Mouse (Mus musculus): Measurements from ENCODE around the gene Polr3h.
A peak's percentile ranks its signal among the peaks of the same experiment; 100 is the strongest.

The Polr3h gene

DNA sequence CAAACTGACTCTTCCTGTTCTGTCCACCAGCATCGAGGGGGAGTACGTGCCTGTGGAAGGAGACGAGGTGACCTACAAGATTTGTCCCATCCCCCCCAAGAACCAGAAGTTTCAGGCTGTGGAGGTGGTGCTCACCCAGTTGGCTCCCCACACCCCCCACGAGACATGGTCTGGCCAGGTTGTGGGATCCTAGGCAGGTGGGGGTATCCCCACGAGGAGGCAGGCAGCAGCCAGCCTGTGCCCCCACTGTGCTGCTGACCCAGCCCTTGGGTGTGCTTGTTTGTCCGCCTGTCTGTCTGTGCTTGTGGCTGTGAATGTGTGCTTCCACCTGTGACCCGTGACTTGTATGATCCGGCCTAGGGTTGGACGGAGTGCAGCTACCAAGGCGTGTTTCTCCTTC lies 23.0 kb upstream of the Polr3h start:
- no peak for DNase-seq

DNA sequence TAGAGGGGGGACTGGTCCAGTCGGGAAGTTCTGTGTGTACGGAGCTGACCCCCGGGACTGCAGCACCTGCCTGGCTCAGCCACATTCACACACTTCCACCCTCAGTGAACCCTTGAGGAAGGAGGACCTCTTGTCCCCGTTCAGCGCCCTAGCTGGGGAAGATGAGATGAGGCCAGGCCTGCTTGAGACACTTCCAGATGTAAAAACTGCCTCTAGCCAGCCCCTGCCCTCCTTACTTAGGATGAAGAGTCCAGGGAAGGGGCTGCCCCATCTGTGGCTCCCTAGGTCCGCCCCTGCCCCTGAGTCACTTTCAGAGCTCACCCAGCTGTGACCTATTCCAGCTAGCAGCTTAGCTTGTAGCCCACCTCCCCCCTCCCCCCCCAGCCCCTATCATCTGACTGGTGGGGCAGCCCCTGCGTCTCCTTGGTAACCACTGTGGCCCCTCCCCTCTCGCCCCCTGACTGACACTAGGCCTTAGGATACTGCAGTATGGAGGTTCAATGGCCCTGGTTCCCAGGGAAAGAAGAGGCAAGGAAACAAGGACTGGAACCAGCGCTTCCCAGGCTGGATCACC lies 17.2 kb upstream of the Polr3h start:
- no peak for DNase-seq

DNA sequence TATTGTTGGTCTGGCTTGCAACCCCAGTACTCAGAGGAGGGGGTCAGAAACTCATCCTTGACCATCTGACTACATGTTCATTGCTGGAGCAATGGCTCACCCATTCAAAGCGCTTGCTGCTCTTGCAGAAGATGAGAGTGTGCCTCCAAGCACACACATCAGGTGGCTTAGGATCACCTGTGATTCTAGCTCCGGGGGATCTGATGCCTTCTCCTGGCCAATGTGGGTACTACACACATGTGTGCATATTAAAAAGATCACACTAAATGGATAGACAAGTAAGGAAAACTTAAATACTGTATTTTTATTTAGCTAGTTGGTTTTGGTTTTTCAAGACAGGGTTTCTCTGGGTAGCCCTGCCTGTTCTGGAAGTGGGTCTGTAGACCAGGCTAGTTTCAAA lies 15.0 kb upstream of the Polr3h start:
- DNase-seq: no peak

DNA sequence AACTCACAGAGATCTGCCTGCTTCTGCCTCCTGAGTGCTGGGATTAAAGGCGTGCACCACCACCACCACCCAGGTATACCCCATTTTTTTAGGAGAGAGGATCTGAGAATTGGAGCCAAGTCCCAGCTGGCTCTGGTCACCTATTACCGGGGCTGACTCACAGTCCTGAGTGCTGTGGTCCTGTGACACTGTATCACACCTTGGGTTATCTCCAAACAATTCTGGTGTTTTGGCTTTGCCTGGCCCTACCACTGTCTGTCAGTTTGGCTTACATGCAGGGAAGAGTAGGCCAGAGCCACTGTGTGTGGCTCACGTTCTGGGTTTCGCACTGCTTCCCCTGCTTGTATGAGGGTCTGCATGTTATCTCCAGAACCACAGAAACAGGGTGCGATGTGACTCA lies 14.2 kb upstream of the Polr3h start:
- no peak for DNase-seq

DNA sequence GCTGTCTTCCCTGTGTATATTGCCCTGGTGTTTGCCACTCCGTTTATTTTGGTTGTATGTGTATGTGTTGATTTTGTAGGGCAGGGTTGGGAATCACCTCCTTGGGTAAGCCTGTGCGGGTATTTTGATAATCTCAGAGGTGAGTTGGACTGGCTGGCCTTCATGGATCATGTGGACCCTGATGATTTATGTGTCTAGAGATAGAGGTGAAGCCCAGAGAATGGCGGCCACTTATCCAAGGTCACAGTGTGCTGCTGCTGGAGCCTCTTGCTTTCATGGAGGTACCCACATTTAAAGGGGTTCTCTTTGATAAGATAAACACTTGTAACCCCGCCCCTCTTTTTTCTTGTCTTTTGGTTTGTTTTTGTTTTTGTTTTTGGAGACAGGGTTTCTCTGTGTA lies 13.7 kb upstream of the Polr3h start:
- DNase-seq: no peak

DNA sequence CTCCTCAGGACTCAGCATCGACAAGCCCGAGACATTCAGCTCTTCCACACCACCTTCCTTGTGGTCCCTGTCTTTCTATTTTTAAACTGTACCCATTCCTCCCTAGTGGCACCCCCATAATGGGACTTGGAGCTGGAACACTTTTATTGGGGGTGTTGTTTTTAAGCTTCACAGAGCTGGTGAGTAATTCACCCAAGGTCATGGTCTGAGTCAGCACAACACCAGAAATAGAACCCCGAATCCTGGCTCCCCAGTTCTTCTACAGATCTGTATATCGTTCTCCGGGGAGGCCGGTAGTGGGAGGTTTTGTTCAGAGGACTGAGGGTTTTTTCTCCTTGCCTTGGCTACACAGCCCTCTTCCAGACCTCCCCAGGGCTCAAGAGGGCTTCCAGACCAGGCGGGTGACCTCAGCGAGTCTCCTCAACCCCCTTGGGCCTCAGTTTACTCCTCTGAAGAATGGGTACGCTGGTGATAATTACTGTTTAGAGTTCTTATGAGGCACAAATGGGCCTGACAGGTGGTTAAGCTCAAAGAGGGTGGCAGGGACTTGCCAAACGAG lies 13.2 kb upstream of the Polr3h start:
- DNase-seq: no peak

DNA sequence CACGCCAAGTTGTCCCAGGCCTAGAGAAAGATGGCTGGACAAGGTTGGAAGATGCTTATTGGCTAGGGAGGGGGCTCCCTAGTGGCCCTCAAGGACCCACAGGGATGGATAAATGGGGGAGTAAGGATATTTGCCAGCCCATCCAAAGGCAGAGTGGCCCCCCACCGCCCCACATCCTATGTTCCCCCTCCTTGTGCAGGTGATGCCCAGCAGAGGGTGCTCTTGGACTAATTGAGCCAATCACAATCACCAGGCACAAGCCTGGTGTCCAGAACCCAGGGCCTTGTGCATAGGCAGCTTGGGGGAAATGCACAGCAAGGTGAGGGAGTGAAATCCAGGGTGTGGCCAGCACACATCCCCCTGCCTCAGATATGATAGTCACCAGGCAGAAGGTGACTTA lies 12.2 kb upstream of the Polr3h start:
- peak; percentile 55 for DNase-seq

DNA sequence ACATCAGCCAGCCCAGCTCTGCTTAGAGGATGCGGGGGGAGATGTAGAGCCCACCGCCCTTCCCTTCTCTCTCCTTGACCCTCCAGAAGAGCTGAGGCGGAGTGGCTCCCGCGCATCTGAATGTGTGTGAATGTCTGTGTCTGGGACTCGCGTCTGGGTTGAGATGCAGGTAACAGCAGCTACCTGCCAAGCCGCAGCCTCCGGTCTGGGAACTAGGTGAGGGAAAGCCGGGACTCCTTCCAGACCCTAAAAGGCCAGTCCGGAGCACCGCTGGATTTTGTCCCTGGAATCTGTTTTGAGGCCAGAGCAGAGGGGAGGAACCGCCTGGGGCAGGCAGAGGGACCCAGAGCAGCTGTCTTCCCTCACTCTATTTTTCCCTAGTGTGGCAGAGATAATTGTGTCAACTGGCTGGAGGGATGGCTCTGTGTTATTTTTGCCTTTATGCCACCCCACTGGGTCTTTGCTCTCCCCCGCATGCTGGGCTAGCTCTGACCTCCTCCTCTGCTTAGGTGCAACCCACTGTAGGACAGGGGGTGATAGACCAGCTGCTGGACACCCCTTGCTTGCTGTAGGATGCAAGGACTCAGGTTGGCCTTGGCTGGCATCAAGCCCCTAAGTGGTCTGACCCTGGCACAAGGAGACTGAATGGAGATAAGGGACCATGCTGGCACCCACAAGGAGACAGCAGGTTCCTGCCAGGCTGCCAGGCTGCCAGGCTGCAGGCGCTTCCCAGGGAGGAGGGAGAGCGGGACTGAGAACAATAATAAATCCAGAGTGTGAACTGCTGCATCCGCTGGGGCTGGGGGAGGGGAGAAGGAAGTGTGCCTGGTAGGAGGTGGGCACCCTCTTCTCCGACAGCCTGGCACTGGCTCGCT lies 11.3 kb upstream of the Polr3h start:
- no peak for DNase-seq

DNA sequence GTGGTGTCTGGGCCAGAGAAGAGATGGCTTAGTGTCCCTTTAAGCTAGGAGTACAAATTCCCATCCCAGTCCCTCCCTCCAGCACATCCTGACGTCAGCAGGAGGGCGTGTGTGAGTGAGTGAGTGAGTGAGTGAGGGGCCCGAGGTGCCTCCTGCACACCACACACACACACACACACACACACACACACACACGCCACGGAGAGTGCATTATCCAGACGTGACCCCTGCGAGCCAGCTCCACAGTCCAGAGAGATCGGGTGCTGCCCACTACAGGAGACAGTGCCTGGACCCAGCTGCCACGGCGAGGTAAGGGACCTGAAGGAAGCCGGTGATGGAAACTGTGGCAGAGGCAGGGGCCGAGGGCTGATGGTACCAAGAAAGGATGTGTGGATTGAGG lies 10.6 kb upstream of the Polr3h start, which contains the start of gene Csdc2:
Gene Csdc2 (plus strand): TSS at position 81 of the 400 bp plus-strand sequence.
- DNase-seq: peak; percentile 52

DNA sequence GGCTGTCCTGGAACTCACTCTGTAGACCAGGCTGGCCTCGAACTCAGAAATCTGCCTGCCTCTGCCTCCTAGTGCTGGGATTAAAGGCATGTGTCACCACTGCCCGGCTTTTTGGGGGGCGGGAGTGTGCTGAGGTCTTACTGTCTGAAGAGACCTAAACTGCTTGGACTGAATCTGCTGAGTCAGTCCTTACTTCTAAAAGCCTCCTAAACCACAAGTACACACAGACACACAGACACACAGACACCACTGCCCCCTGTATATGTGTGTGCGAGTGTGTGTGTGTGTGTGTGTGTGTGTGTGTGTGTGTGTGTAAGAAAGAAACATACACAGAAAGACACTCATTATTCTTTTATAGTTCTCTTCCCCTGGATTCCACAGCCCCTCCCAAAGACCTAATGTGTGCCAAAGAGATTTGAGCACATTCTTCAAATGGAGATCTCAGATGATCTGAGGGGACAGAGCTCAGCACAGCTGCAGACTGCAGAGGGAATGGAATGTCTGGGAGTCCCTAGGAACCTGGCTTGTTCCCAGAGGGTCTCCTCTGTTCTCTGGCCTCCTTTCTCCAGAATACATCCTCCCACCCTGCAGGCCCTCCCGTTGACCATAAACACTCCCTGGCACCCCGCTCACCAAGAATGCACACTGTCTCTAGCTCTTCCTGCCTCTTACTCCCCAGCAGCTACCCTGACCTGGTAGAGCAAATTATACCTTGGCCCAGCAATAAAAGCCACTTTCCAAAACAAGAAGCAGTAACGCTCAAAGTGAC lies 10.0 kb upstream of the Polr3h start:
- DNase-seq: no peak

DNA sequence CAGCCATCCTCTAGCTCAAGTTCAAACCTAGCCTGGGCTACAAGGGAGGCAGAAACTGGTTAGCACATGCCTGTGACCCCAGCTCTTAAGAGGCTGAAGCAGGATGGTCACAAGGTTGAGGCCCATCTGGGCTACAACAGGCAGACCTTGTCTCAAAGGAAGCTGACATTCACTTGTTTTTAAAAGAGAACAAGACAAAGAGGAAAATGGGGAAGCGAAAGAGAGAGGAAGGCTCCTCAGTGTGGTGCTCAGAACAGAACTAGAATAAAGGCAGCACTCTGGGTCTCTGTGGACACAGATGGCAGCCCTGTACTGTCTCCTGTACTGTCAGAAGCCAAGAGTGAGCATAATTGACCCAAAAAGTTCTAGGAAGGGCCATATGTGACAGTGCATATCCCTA lies 7.9 kb upstream of the Polr3h start:
- peak; percentile 15 for DNase-seq

DNA sequence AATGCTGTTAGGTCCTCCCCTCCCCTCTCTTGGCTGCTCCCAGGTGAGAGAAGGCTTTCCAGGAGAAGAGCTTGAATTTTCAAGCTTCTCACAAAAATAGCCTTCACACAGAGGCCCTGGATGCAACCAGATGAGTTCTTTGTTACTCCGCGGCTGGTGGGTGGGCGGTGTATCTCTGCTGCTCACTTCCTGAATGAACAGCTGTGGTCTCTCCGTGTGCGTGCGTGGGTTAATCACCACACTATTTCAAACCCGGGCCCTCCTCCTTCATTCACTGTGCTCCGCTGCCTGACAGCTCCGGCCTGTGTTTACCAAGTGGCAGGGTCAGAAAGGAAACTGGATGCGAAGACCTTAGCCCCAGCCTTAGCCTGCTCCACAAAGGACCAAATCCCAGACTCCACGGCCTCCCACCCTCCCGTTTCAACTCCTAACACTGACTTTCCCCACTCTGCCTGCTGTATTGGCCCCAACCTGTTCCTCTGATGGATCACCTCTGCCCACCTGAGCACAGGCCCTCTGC lies 7.0 kb upstream of the Polr3h start:
- DNase-seq: peak; percentile 32

DNA sequence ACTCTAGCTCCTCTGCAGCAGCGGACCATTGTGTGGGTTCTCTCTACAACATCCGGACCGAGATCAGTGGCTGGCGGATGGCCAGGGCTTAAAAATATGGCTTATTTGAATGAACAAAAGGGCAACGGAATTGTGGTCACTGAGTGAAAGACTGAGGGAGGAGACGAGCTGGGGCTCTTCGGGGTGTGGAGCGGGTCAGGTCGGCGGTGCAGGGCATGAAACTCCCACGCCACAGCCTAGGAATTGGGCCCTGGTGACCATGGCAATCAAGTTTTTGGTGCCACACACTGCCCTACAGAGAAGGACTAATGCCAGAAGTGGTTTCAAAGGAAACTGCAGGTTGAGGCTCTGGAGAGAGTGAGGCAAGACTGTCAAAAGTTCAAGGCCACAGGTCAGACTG lies 2.2 kb upstream of the Polr3h start:
- DNase-seq: peak; percentile 68

DNA sequence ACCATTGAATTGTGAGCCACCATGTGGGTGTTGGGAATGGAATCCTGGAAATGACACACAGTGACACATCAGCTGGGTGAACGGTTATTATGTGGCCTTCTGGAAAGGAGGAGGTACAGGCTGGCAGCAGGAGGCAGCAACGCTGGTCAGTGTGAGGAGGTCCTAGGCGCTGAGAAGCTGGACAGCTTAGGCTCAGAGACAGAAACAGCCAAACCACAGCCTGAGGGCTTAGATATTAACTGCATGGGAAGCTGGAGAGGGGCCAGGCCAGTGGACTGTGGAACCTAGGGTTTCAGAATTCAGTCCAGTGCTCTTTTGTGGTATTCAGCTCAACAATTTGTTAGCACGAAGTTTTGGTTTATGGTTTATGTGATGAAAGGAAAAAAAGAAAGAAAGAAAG lies 1.7 kb upstream of the Polr3h start:
- no peak for DNase-seq

DNA sequence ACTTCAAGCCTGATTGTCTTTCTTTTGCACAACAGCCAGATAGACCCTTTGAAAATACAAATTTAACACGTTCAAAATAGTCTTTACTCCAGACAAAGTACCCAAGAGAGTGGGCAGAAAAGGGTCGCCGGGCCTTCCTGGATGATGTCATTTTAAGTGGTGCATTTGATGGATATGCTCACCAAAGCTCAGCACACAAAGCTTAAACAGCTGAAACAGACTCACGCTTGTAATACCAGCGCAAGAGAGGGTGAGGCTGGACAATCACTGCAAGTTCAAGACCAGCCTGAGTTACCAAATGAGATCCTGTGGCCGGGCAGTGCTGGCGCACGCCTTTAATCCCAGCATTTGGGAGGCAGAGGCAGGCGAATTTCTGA lies 394 bp upstream of the Polr3h start:
- DNase-seq: no peak

DNA sequence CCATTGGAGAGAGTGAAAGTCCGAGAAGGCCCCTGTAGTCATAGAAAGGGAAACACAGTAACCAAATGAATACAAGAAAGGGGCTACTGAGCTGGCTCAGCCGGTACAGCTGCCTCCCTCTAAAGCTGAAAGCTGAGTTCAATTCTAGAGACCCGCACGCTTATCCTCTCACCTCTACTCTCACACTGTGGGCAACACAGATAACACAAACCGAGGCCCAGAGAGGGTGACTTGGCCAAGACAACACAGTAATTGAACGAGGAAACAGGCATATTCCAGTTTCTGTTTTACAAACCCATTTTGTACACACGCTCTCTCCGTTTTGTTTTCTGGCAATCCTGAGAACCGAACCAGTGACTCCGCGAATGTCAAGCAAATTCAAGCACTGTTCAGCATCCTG lies 1.1 kb downstream of the Polr3h start:
- DNase-seq: no peak

DNA sequence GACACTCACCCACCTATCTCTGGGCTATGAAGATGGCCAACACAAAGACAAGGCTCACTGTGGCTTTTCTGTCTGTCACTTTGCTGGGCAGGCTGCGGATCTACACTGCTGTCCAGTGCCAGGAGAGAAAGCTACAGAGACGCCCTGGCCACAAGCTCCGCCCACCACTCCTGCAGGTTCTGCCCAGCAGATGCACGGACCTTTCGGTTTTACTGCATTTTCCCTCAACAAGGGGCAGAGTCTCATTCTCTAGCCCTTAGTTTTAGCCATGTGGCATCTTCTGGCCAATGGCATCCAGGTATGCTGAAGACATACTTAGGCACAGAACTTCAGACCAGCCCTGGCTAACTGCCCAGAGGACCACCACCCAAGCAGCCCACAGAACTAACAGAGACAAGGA lies 4.8 kb downstream of the Polr3h start:
- peak; percentile 25 for DNase-seq

DNA sequence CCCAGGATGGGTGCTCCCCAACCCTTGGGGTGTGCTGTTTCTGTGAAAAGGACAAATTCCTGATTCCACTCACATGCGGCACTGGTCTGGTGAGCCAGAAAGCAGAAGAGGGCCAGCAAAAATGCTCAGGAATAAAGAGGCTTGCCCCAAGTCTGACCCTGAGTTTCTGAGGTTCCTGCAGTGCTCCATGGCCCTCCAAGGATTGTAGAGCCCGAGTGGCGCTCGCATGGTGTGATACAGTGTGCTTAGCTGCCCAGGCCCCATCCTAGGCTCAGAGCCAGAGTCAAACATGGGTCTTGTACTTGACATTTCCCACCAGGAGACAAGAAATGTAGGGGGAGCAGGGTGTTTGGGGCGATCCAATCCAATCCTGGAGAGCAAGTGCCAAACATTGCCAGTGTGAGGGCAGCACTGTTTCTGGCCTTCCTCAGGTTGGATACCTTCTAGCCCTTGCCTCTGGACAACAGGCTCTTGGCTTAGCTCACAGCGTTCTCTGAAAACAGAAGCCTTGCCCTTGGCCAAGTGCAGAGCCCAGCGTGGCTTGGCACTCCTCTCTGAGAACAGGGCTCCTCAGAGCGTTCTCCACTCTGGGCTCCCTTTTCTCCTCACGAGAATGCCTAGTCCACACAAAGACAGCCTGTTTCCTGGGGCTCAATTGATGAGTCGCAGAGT lies 5.4 kb downstream of the Polr3h start:
- no peak for DNase-seq

DNA sequence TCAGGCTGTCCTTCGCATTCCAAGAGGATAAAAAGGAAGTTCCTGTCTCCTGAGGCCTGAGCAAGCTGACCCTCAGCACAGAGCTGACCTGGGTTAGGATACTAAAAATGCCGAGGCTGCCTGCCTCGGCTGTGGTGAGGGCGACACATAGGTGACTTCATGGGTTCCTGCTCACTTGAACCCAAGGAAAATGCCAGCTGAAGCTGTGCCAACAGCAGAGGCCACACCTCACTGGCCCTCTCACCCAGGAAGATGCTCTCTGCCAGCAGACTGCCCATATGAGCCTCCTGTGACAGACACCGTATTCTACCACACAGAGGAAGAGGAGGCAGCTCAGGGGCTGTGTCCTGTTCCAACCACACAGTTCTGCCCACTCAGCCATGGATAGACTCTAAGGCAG lies 7.0 kb downstream of the Polr3h start:
- no peak for DNase-seq

DNA sequence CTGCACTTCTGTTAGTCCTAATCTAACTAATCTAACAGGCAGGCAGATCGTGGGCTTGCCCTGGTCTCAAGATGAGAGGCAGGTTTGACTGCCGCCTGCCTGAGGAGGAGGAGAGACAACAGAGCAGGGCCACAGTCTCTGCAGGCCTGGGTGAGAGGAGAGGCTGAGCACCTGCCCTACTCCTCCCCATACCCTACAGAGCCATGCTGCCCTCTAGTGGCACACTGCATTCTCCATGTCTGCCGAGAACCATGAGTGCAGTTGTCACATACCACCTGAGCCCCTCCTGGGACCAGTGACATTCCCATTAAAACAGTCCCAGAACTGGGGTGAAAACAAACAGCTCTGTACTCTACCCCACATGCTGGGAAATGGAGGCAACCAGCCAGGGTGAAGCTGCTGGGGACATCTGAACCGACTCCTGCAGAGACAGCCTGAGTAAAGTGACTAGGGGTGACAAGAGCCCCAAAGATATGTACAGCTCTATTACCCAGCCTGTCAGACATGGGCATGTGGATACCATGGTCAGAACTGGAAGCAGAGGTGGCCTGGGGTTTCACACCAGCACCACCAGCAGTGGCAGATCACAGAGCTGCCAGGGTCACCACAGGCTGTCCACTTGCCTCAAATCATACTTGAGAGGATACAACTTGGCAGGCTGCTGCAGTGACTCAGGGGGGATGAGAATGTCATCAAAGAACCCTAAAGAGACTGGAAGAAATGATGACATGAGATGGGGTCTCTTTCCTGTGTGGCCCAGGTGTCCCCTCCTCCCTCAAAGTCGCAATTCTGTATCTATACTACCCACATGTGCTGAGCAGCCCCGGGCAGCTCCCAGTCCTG lies 8.2 kb downstream of the Polr3h start:
- DNase-seq: peak; percentile 84

DNA sequence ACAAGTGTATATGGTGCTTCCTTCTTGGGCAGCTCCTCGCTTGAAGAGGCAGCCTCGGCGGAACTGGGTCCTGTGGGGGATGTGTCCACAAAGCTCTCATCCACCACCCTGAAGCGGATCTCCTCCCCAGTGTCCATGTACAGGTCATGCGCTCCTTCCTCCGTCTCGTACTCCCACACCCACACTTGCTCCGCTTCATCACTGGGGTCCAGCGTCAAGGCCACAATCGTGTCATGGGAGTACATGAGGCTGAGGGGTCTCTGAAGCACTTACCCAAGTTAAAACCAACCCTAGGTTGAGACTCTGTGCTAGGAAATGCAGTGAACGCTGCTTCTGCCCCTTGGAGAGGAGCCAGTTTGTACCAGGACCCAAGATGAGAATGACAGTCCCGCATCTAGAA lies 8.8 kb downstream of the Polr3h start:
- no peak for DNase-seq

DNA sequence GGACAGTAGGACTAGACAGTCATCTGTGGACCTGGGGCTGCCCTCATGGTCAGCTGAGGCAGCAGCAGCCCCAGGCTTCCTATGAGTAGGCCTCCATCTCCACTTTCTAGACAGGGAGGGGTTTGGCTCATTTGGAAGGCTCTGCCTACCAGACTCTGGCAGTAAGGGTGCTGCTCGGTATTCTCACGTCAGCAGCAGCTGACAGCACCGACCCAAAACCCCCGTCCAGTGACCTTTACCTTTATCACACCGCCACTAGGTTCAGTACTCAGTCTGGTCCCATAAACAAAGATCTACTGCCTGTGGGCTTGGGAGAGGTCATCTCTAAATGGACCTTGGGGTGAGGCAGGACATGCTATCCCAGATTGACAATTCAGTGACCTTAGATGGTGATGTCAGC lies 10.4 kb downstream of the Polr3h start:
- DNase-seq: no peak

All from lung, postnatal 36 days (tissue).